Mouse (Mus musculus) 416B (cell line): ENCODE measurements around the gene Insl3.
"Not testable (repeated sequence)": the region's sequence is repeated elsewhere in the genome, so short reads cannot be mapped to it uniquely, and the experiment has no call there.

Experiments used
- DNase-seq: peaks from one replicate; pipeline ENCODE4 v3.0.0; 2011; ENCODE audit warnings: low read depth

The Insl3 gene

GRCm38 (mm10) chr8:71709134-71709799, 20.3 kb downstream of the Insl3 start:
- DNase-seq: no peak

GRCm38 (mm10) chr8:71709800-71710446, 20.9 kb downstream of the Insl3 start:
- DNase-seq: peak; percentile 75

- DNase-seq: no peak
These were observed 22.6 kb downstream of the Insl3 start for GRCm38 (mm10) chr8:71711574-71711973.

GRCm38 (mm10) chr8:71715531-71715930, 26.5 kb downstream of the Insl3 start:
- no peak for DNase-seq

DNA sequence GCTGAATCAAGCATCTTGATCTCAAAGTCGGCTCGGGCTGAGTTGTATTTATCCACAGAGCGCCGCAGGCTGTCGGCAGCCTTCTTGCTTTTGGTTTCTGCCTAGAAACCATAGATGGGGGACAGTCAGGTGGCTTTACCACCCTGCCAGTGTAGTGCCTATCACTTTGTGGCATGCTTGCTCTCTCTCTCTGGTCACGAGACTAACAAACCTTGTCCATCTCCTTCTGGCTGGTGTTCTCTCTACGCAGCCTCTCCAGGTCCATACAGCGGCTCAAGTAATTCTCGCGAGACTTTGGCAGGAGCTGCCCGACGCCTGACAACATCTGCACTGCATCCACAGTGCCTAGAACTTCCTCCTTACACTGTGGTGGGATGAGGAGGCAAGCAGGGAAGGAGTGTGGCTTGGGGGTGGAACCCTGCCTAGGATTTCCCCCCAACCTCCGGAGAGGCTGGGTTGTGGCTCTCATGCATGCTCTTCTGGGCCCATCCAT, 27.6 kb downstream of the Insl3 start:
- no peak for DNase-seq

DNA sequence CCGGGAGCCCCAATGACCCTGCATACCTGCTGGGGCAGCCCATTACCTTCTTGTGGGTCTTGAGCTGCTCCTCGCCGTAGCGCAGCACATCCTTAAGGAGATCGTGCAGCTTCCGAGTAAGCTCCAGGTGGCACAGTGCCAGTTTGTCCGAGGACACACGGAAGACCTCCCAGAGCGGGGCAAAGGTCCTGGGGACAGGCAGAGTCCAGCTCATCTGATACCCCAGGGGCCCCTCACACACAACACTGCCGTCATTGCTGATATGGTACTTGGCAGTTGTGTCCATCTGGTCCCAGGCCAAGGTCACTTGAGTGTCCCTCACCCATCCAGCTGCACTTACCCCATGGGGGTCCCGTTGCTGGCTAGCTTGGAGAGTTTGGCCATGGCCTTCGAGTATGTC, 28.1 kb downstream of the Insl3 start:
- no peak for DNase-seq

DNA sequence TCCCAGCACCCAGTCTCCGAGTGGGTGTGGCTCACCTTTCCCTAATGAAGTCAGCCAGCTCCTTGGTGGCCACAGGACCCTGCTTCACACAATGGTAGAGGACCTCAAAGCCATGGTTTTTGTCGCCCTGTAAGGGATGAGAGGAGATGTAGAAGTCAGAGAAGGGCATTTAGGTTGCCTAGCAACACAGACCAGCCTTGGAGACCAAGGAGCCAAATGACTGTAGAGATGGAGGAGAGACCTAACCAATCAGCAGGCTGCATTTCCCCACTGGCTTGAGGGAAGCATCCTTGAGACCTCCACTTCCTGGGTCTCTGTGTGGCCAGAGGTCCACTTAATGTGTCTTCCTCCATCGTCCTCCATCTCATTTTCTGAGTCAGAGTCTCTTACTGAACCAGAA, 29.2 kb downstream of the Insl3 start:
- DNase-seq: no peak

GRCm38 (mm10) chr8:71719218-71719617, 30.2 kb downstream of the Insl3 start:
- no peak for DNase-seq

DNA sequence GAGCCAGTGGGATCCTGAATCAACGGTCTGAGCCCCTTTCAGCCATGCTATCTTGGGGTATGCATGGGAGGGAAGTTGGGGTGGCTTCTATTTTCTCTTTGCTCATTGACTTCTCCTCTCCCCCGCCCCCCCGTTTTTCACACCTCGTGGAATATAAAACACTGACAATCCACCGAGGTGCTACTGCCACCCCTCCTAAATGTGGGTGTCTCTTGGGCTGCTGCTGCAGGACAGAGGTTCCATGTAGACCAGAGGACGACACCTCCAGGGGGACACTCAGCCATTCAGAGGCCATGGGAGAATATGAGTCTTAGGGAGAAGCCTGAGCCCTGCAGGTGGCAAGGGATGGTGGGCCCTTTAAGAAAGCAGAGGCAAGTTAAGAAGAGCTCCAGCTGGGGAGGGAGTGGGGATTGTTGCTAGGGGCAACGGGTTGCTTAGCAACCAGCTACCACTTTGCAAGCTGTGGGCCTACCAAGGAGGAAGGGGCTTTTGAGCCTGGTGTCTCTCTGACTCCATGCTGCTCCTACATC, 31.0 kb downstream of the Insl3 start:
- no peak for DNase-seq

DNA sequence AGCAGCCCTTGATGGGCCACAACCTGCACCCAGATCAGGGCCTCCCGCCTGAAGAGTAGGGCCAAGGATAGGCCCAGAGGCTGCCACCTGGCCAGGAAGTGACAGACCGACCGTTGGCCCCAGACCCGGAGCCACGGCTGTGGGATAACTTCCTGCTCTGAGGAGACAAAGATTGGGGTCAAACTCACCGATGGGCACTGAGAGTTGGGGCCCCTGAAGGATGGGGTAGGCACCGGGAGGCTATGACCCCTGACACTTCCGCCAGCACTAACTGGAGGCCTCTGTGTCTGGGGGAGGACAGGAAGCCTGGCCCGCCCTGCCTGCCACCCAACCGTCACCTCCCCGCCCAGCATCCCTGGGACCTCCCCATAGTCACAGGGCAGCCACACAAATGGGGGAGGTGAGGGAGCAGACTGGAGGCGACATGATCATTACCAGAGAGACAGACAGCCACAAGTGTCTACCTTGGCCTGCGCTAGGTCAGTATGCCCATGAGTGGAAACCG, 34.1 kb downstream of the Insl3 start:
- DNase-seq: peak; percentile 61

DNA sequence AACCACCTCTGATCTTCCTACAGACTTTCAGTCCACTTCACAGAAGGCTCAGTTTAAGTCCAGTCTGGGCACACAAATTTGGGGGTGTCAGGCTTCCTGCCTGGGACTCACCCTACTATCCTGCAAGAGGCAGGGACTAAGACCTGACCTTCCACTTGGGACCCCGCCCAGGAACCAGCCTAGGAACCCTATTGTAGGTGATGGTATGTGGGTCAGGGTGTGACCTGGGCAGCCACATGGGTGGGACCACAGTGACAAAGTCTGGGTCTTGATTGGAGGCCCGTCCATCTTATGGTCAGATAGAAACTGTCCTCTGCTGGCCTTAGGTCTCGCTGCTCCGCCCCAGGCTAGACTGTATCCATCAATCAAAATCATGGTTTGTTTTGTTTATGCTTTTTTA, 35.4 kb downstream of the Insl3 start:
- DNase-seq: no peak

- DNase-seq: no peak
These were observed 36.3 kb downstream of the Insl3 start, which contains the start of gene Fcho1 for GRCm38 (mm10) chr8:71725122-71725924. Fcho1 (minus strand) TSS chr8:71725716.

GRCm38 (mm10) chr8:71728240-71728785, 39.3 kb downstream of the Insl3 start:
- peak; percentile 19 for DNase-seq

GRCm38 (mm10) chr8:71728826-71729620, 40.0 kb downstream of the Insl3 start:
- DNase-seq: peak; percentile 19

DNA sequence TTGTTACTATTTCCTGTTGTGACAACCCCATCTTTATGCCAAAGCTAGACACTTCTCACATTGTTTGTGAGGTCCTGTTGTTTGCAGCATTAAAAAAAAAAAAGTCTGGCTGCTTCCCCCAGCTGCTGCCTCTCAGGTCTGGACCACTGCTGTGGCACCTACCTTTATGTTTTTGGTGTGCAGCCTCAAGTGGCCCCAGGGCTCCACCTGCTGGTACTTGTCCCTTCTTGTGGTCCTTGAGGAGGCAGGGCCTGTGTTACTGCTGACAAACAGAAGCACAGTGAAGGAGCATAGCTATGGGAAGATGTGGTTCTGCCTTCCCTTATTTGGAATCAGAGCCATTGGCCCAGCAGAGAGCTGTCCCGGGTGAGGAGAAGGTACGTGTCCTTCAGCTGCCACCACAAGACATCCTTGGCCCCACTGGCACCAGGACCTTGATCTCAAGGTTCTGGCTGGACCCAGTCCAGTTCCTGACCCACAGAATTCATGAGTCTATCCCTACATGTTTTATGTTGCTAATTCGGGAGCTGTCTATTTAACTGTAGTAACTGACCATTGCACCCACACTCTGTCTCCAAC, 42.7 kb downstream of the Insl3 start:
- peak; percentile 62 for DNase-seq

DNA sequence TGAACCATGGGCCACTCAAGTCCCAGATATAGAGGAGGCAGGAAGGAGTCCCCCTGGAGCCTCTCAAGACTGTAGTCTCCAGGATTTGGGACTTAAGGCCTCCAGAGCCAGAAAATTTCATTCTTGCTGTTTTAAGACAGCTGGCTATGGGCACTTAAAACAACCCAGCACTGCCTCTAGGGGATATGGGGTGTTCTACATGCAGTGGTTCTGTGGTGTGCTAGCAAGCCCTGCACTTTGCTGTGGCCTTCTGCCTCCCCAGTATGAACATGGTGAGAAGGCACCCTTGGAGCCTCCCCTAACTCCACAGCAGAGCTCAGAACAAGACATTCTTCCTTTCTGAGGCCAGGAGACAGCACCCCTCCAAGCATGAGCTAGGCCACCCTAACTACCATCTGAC, 49.3 kb downstream of the Insl3 start:
- DNase-seq: not testable (repeated sequence)
